Mouse (Mus musculus) urinary bladder, adult 18-20 months (tissue): ENCODE results near the gene Nfkbie.

Experiments
- DNase-seq, 2 experiments: peaks; one replicate each; pipeline ENCODE4 v3.0.0; 2022; ENCODE audit warnings: low spot score in 2 of 2, mixed read lengths in 2 of 2

Nfkbie gene

GRCm38 (mm10) chr17:45543115-45543514 lies 12.4 kb upstream of the Nfkbie start:
- no peak for DNase-seq

- DNase-seq, result no peak
Observed at GRCm38 (mm10) chr17:45544001-45544872, 11.3 kb upstream of the Nfkbie start.

- DNase-seq, result no peak
Observed at GRCm38 (mm10) chr17:45544873-45545277, 10.6 kb upstream of the Nfkbie start.

GRCm38 (mm10) chr17:45545278-45545961 lies 10.1 kb upstream of the Nfkbie start:
- no peak for DNase-seq

- no peak for DNase-seq
Observed at GRCm38 (mm10) chr17:45546941-45547340, 8.6 kb upstream of the Nfkbie start.

GRCm38 (mm10) chr17:45547461-45548190 lies 7.9 kb upstream of the Nfkbie start:
- DNase-seq, result no peak

- no peak for DNase-seq
Observed at GRCm38 (mm10) chr17:45548541-45549512, 6.7 kb upstream of the Nfkbie start.

- no peak for DNase-seq
Observed at GRCm38 (mm10) chr17:45549617-45550181, 5.8 kb upstream of the Nfkbie start, which contains the start of gene Tmem151b. TSS of gene Tmem151b (minus strand) at chr17:45549677.

- no peak for DNase-seq
Observed at GRCm38 (mm10) chr17:45550253-45550652, 5.2 kb upstream of the Nfkbie start.

- no peak for DNase-seq
Observed at GRCm38 (mm10) chr17:45551249-45551796, 4.2 kb upstream of the Nfkbie start.

GRCm38 (mm10) chr17:45551816-45552451 lies 3.6 kb upstream of the Nfkbie start:
- DNase-seq, result peak in 1 of 2 experiments; percentile 60

GRCm38 (mm10) chr17:45553065-45553464 lies 2.4 kb upstream of the Nfkbie start:
- no peak for DNase-seq

- no peak for DNase-seq
Observed at GRCm38 (mm10) chr17:45554420-45554819, 1.1 kb upstream of the Nfkbie start.

GRCm38 (mm10) chr17:45556107-45556489 lies 595 bp downstream of the Nfkbie start:
- no peak for DNase-seq

- DNase-seq, result no peak
Observed at GRCm38 (mm10) chr17:45556514-45557245, 1.2 kb downstream of the Nfkbie start.

- no peak for DNase-seq
Observed at GRCm38 (mm10) chr17:45557246-45557824, 1.8 kb downstream of the Nfkbie start.

- DNase-seq, result no peak
Observed at GRCm38 (mm10) chr17:45557998-45558862, 2.7 kb downstream of the Nfkbie start.
